Mouse (Mus musculus) heart, adult 2 months (tissue): Measurements from ENCODE around the gene Tiprl.

Experiments used
- CTCF ChIP-seq: fragments of 200-600 bp; IDR thresholded peaks from 2 replicates; pipeline ENCODE4 v1.8.1; 2022; ENCODE audit warnings: antibody characterized with exemption, mild to moderate bottlenecking, moderate library complexity
- POLR2A ChIP-seq: fragments of 200-500 bp; IDR thresholded peaks from 2 replicates; pipeline ENCODE4 v1.6.1; 2011; ENCODE audit warnings: mild to moderate bottlenecking, low read depth, low read length, control low read depth; ENCODE audit not compliant: insufficient read depth

DNA sequence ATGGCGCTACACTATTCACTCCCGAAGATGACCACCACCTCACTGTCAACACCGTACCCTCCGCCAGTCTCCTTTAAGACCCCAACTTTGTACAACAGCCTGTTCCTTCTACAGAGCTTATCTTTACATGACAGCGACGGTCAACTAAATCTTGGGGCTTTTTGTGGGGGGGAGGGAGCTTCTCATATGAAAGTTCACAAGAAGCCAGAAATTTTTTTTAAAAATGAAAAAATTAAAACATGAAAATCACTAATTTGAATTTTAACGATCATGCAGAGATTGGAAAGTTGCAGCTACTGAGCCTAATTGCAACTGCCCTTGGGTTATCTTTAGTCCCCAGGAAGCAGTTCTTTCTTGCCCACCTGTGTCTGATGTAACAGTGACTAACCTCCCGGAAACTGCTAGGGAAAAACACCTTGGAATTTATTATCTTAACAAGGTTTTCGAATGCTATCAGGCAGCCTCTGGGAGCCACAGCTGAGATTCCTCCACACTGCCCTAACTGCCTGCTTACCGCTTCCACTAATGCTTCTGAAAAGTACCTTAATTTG lies 44.0 kb downstream of the Tiprl start:
- TF ChIP-seq CTCF (no peak), POLR2A (no peak)
